Mouse (Mus musculus): Measurements from ENCODE around the gene Trim43b.
"Not testable (repeated sequence)": the region's sequence is repeated elsewhere in the genome, so short reads cannot be mapped to it uniquely, and the experiment has no call there.

The Trim43b gene

GRCm38 (mm10) chr9:89092735-89093134, at the start of gene Trim43b:
Trim43b (minus strand) TSS chr9:89092835.
- not testable (repeated sequence) for DNase-seq (ENCODE audit: low read depth)

DNA sequence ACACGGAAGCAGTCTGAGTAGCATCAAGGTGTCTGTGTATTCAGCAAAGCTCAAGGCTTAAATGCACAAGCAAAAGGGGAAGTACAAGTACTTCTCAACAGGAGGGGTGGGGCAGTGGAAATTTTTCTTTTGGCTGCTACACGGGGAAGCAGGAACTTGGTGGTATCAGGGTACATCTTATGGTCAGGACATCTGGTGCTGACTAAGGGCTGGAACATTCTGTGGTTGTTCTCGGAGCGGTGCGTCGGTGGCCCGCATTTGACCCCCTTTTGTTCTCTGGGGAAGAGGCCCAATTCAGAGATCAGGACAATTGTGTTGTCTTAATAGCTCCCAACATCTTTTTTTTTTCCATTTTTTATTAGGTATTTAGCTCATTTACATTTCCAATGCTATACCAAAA, 11.9 kb upstream of the Trim43b start:
- not testable (repeated sequence) for DNase-seq (ENCODE audit: low read depth)

GRCm38 (mm10) chr9:89086746-89087145, 5.9 kb downstream of the Trim43b start:
- not testable (repeated sequence) for DNase-seq (ENCODE audit: low read depth)

DNA sequence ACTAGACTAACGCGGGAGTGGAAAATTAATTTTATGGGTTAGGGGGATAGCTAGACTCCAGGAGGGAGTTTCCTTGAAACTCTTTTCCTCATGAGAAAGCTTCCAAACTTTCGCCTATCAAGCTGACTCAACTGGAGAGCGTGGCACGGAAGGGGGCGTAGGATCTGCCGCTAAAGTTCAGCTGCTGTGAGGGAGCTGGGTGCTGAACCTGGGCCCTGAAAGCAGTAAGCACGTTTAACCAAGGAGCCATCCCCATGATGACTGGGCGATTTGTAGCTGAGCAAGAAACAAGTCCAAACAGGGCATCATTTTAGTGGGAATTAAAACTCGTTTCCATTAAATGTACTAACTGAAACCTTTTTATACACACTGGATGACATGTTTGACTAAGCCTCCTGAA, 13.0 kb downstream of the Trim43b start:
- DNase-seq (ENCODE audit: low read depth): not testable (repeated sequence)

GRCm38 (mm10) chr9:89076508-89076907, 16.1 kb downstream of the Trim43b start:
- DNase-seq (ENCODE audit: low read depth): not testable (repeated sequence)

DNA sequence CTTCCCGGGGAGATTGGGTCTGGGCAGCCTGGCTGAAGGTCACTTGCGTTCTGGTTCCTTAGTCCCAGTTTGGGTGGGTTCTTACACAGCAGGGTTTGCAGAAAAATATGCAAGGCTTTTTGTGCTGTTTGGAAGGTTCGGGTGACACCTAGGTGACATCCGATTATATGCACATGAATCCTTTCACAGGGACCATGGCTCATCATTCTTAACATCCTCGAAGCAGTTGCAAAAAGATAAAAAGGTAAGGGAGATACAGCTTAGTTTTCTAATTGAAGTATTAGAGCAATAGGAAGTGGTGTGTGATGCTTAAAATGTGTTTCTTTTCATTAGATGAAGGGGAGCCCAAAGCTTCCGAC, 25.5 kb downstream of the Trim43b start:
- DNase-seq (ENCODE audit: low read depth): not testable (repeated sequence)

DNA sequence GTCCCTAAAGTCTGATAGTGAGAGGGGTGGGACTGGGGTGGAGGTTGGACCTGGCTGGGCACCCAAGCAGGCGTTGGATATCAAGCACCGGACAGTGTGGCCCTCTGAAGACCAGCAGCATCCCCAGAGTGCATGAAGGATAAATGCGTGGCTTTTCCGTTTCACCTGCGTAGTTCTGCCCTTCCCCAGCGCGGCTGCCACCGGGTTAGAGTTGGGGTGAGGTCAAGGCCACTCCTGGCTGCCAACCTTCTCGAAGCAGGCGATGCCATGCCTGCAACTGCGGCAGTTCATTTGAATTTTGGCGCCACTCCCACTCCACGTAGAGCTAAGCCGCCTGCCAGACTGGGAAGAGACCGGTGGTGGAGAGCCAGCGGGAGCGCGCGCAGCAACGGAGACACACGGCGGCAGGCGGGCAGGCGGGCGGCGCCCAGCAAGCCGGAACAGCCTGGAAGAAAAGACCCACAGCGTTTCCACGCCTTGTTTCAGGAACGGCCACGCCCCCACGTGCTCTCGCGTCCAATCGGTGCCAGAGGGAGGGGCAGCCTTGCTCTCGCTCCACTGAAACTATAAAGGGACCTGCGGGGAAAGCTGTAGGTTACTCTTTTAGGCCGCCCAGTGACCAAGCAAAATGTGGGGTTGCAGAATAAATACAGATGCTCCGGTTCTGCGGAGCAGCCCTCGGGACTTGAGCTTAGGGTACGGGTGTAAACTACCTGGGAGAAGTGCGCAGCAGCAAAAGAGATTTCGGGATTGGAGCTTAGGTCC, 26.1 kb downstream of the Trim43b start:
- not testable (repeated sequence) for DNase-seq (ENCODE audit: low read depth)
